Mouse (Mus musculus) c-Kit-negative CD71-positive TER-119-positive erythroid progenitor cells, embryonic 14.5 days (primary cell): ENCODE results near the gene Cmss1.
A peak's percentile ranks its signal among the peaks of the same experiment; 100 is the strongest.
"Not testable (repeated sequence)": the region's sequence is repeated elsewhere in the genome, so short reads cannot be mapped to it uniquely, and the experiment has no call there.

ENCODE experiments used
- DNase-seq: peaks from one replicate; pipeline ENCODE4 v3.0.0-alpha.2; 2013; ENCODE audit warnings: low read depth, low spot score

The Cmss1 gene

DNA sequence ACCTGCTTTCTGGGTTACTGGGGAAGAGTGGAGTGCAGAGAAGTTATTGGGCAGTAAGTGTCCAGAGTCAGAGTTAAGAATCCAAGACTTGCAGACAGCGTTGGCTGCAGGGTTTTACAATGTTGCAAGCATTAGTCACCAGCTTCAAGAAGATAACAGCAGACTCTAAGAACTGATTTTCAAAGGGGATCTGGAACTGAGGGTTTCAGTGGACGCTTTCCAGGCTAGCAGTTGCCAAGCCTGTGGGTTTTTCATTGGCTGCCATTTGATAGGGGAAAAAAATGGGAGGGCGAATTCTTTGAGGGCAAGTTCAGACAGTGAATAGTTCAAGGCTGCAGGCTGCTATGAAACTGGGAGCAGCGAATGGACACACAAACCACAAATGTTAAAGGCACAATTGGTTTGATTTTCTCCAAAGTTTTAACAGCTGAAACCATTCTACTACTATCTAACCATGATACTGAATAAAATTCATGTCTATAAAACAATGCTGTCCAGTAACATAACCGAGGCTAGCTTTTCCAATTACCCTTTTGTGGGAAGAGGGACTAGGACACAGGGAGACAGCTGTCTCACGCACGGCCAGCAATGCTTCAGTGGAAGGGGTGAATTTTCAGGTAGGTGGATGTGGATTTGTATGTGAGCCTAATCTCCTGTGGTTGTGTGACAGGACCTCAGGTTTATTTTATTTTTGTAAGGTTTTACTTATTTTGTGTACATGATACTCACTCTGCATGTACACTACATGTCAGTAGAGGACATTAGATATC, 179.0 kb downstream of the Cmss1 start:
- no peak for DNase-seq

- DNase-seq = no peak
Measured at GRCm38 (mm10) chr16:57426680-57427079, 180.0 kb downstream of the Cmss1 start.

GRCm38 (mm10) chr16:57423001-57423800, 183.5 kb downstream of the Cmss1 start:
- no peak for DNase-seq

DNA sequence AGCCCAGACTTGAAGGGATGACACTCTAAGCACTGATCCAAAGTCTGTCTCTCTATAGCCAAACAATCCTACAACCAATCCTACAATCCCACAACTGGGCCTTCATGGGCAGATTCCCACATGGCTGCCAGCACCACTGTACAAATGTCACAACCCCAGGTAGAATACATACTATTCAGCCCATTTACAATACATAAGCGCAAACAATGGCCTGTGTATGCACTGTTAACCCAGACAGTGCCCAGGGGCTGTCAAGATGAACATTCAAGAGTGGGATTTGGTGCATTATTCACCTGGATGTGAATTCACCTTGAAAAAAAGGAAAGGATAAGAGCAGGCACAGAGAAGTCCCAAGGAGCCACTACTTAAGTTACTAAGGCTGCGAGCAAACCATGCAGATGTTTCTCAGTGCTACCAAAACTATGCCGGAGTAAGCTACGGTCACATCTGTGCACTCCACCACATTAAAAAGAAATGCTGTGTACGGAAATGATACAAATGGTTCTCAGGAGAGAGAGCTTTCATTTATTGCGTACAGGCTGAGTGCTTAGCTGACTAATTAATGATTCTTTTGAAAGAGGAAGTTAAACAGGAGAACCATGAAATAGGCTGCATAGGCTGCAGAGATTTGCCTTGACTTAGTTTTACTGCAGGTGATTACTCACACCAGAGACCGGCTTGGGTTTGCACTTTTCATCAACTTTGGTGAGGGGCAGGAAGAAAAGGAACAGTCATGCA, 184.8 kb downstream of the Cmss1 start:
- DNase-seq = no peak

GRCm38 (mm10) chr16:57420773-57421556, 185.7 kb downstream of the Cmss1 start:
- DNase-seq = no peak

GRCm38 (mm10) chr16:57419881-57420280, 186.8 kb downstream of the Cmss1 start:
- DNase-seq = no peak

- DNase-seq = no peak
Measured at GRCm38 (mm10) chr16:57419332-57419731, 187.3 kb downstream of the Cmss1 start.

DNA sequence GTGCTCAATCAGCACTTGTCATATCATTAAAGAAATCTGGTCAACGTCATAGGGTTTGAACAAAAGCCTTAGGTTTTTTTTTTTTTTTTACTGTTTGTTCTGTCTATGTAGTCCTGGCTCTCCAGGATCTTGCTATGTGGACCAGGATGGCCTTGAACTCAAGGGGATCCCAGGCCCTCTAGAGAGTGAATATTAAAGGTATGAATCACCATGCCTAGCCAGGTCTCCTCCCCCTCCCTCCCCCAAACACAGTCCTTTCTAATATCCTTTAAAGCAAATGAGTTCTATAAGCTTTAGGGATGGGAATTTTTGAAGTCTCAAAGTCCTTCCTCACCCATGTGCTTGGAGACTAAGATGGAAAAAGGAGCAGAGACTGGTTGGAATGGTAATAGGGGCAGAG, 188.7 kb downstream of the Cmss1 start:
- DNase-seq = no peak

DNA sequence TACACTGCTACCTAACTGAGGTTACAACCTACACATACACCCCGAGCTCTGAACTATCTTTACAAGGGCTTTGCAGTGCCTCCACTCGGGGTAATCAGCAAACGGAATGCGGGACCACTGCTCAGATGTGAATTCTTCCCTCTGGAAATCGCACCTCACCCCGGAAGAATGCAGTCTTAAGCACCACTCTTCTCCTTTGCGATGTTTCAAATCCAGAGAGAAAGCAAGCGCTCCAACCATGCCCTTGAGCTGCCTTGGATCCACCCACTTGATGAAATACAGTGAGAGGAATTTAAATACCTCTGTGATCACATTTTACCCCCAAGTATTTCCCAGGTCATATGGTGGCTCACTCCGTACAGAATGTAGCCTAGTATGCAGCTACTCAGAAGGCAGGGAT, 189.6 kb downstream of the Cmss1 start:
- DNase-seq = no peak

DNA sequence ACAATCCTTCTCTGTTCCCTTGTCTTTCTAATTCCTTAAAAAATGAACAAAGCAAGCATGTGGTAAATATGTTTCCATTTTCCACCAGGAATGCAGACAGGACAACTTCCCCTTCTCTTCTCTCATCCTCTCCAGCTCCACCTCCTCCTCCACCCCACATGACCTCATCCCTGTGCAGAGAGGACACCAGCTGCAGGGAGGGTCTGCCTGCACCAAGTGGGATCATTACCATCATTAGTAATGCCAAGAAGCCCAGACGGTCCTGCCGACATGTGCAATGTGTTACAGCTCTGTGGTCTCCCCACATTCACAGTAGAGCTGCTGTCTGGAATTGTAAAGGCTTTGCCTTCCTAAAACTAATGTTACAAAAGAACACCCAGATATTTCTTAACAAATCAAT, 190.6 kb downstream of the Cmss1 start:
- DNase-seq = no peak

DNA sequence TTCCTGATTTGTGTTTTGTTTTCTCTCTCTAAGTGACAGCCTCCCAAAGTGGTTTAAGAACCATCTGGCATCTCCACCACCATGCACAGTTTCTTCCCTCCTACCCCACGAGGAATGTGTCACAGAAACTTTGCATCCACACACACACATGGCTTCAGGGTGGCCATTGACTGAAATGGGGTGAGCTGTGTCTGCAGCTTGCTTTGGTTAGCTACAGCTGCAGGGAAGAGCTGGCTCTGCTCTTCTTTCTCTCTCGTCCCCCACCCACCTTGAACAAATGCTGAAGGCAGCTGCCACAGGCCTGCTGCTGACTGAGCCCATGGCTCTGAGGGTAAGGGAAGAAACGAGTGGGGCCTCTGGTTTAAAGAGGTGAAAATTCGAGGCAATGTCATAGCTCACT, 193.9 kb downstream of the Cmss1 start:
- no peak for DNase-seq

DNA sequence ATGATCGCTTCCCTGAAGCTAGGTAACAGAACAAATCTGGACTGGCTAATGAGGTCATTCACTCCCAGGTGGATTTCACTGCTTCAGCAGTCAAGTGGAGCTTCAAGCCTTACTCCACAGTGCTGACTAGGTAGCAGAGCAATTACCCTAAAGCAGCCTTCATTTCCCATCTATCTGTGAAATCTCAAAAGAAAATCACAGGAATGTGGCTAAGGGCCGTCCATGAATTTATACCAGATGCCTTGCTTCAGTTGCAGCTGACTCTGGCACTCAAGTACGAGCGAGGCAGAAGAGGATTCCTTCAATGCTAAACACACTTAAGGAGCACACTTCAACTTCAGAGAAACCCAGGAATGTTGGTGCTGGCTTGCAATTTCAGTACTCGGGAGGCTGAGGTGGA, 202.8 kb downstream of the Cmss1 start:
- no peak for DNase-seq

DNA sequence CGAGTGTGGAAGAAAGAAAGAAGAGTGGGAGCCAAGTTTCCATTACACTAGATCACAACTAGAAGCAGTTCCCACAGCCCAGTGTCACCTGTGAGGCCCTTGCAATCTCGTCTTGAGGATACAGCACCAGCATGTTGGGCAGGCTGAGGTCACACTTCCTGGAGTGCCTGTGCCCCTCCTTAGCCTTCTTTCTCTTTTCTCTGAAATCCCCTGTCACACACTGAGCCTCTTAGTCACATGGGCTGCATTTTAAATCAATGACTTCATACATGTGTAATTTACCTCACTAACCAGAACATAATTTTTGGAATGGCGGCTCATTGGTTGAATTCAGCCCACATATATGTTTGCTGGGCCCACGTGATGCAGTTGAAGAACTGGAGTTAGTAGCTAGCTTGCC, 203.8 kb downstream of the Cmss1 start:
- DNase-seq = no peak

GRCm38 (mm10) chr16:57401702-57402101, 205.0 kb downstream of the Cmss1 start:
- DNase-seq = no peak

DNA sequence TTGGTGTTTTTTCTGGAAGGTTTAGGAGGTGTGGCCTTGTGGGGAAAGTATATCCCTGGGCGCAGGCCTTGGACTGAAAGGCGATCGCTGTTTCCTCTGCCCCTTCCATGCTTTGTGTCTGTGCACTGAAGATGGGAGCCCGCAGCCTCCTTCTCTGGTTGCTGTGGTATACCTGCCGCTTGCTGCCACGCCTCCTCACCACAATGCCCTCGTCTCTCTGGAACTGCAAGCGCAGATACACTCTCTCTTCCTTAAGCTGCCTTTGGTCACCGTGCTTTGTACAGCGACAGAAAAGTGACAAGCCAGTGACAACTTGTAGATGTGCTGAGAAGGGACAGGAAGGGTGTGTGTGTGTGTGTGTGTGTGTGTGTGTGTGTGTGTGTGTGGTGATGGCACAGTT, 207.1 kb downstream of the Cmss1 start:
- DNase-seq = no peak

- DNase-seq = peak; percentile 21
Measured at GRCm38 (mm10) chr16:57398387-57399214, 208.1 kb downstream of the Cmss1 start.

GRCm38 (mm10) chr16:57397845-57398244, 208.8 kb downstream of the Cmss1 start:
- no peak for DNase-seq

DNA sequence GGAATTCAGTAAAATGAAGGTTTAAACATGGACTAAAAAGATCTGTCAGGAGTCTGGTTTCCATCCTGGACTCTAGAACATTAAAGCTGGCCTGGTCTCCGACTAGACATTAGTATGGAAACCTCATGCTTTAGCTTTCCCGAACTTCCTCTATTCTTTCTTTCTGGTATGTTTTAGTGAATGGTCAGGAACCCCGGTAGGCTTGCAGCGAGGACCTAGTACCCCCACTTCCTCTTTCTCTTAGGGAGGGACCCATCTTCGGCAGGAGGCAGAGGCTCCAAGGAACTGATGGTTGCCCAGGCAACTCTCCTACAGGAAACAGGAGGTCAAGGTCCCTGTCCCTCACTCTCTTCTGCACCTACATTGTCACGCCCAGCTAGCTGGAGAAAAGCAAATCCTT, 210.4 kb downstream of the Cmss1 start:
- no peak for DNase-seq

- DNase-seq = no peak
Measured at GRCm38 (mm10) chr16:57393161-57393560, 213.5 kb downstream of the Cmss1 start.

GRCm38 (mm10) chr16:57392461-57392860, 214.2 kb downstream of the Cmss1 start:
- DNase-seq = no peak

GRCm38 (mm10) chr16:57391171-57391570, 215.5 kb downstream of the Cmss1 start:
- not testable (repeated sequence) for DNase-seq
